Mouse (Mus musculus) T-helper 17 cell (primary cell): ENCODE data around the gene Ttc17.
"Not testable (repeated sequence)": the region's sequence is repeated elsewhere in the genome, so short reads cannot be mapped to it uniquely, and the experiment has no call there.

Experiments used
- in situ Hi-C, 2 experiments: fragments of 300-600 bp; cut with MboI, MseI; formaldehyde crosslinking; loops; 1 replicate in 1 of 2; 2 replicates in 1 of 2; pipeline ENCODE4 v1.15.1; 2025; ENCODE audit warnings: high pct_unique_total_duplicates in 2 of 2

Ttc17 gene

GRCm38 (mm10) chr2:94406083-94406957, at the start of gene Ttc17:
TSS of gene Ttc17 (minus strand) at chr2:94406689.
- in situ Hi-C loops: no loop called here

- in situ Hi-C loops: no loop called here
These were observed 43.2 kb upstream of the Ttc17 start for GRCm38 (mm10) chr2:94449643-94450042.

- in situ Hi-C loops: loop anchor here in 1 of 2 experiments (10.0 kb wide), 1 partner anchor 282 kb away; the partner anchor contains the start of gene Hsd17b12
These were observed 30.5 kb upstream of the Ttc17 start for GRCm38 (mm10) chr2:94436952-94437351.

GRCm38 (mm10) chr2:94435481-94435880, 29.0 kb upstream of the Ttc17 start:
- in situ Hi-C loops: loop anchor here in 1 of 2 experiments (10.0 kb wide), 1 partner anchor 281 kb away; the partner anchor contains the start of gene Hsd17b12

- in situ Hi-C loops: loop anchor here in 1 of 2 experiments (10.0 kb wide), 1 partner anchor 280 kb away; the partner anchor contains the start of gene Hsd17b12
These were observed 28.3 kb upstream of the Ttc17 start for GRCm38 (mm10) chr2:94434833-94435232.

- in situ Hi-C loops: loop anchor here in 1 of 2 experiments (10.0 kb wide), 1 partner anchor 277 kb away; the partner anchor contains the start of gene Hsd17b12
These were observed 25.7 kb upstream of the Ttc17 start for GRCm38 (mm10) chr2:94432214-94432613.

GRCm38 (mm10) chr2:94428456-94428855, 22.0 kb upstream of the Ttc17 start:
- in situ Hi-C loops: no loop called here

- in situ Hi-C loops: no loop called here
These were observed 952 bp upstream of the Ttc17 start for GRCm38 (mm10) chr2:94407441-94407840.

- in situ Hi-C loops: no loop called here
These were observed 532 bp upstream of the Ttc17 start for GRCm38 (mm10) chr2:94407021-94407420.

- in situ Hi-C loops: no loop called here
These were observed 949 bp downstream of the Ttc17 start for GRCm38 (mm10) chr2:94405397-94406082.

GRCm38 (mm10) chr2:94404512-94405240, 1.8 kb downstream of the Ttc17 start:
- in situ Hi-C loops: no loop called here

- in situ Hi-C loops: no loop called here
These were observed 3.9 kb downstream of the Ttc17 start for GRCm38 (mm10) chr2:94402561-94402960.

GRCm38 (mm10) chr2:94402096-94402495, 4.4 kb downstream of the Ttc17 start:
- in situ Hi-C loops: no loop called here

GRCm38 (mm10) chr2:94401006-94401405, 5.5 kb downstream of the Ttc17 start:
- in situ Hi-C loops: no loop called here

- in situ Hi-C loops: no loop called here
These were observed 8.1 kb downstream of the Ttc17 start for GRCm38 (mm10) chr2:94398138-94398970.

GRCm38 (mm10) chr2:94397453-94397852, 9.0 kb downstream of the Ttc17 start:
- in situ Hi-C loops: no loop called here

- in situ Hi-C loops: no loop called here
These were observed 10.2 kb downstream of the Ttc17 start for GRCm38 (mm10) chr2:94396325-94396724.

GRCm38 (mm10) chr2:94391127-94391526, 15.4 kb downstream of the Ttc17 start:
- in situ Hi-C loops: not testable (repeated sequence)

- in situ Hi-C loops: no loop called here
These were observed 17.5 kb downstream of the Ttc17 start for GRCm38 (mm10) chr2:94389000-94389399.

GRCm38 (mm10) chr2:94387846-94388245, 18.6 kb downstream of the Ttc17 start:
- in situ Hi-C loops: no loop called here

- in situ Hi-C loops: not testable (repeated sequence)
These were observed 22.0 kb downstream of the Ttc17 start for GRCm38 (mm10) chr2:94384483-94384882.
